Mouse (Mus musculus): ENCODE measurements around the gene Tmem255b. TPM values are rescaled to one million over a fixed set of nuclear protein-coding genes. Genes with fewer than 3 reads are reported as not detected.
A peak's percentile ranks its signal among the peaks of the same experiment; 100 is the strongest.

Gene Tmem255b
- polyA plus RNA-seq, 1 experiment from 2014 or later, result not detected

DNA sequence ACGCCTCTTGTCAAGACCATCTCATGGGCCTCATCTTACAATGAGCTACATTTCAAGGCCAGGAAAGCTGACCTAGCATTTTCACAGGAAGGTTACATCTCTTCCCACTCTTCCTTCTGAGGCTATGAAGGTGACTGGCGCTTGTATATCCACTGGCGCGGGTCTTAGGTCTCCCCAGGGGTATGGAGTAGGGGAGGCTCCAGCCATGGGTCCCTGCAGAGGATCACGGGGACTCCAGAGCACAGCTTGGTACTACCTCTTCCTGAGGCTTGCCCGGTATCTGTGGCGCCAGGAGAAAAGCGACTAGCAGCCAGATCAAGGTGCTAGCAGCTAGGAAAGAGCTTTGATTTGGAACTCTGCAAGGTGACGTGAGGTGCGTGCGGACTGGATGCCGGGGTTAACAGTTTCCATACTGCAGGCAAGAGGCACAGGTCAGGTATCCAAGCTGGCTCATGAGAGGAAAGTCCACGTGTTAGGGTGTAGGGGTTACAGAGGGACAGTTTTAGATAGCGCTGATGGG, 56.6 kb downstream of the Tmem255b start:
- peaks cover 2% of the 10 kb centered on the region; the same call in 1 of the 2 replicates for H3K4me1 ChIP-seq (replicated peaks; ENCODE audit: control insufficient read depth, insufficient read depth, low read length)

DNA sequence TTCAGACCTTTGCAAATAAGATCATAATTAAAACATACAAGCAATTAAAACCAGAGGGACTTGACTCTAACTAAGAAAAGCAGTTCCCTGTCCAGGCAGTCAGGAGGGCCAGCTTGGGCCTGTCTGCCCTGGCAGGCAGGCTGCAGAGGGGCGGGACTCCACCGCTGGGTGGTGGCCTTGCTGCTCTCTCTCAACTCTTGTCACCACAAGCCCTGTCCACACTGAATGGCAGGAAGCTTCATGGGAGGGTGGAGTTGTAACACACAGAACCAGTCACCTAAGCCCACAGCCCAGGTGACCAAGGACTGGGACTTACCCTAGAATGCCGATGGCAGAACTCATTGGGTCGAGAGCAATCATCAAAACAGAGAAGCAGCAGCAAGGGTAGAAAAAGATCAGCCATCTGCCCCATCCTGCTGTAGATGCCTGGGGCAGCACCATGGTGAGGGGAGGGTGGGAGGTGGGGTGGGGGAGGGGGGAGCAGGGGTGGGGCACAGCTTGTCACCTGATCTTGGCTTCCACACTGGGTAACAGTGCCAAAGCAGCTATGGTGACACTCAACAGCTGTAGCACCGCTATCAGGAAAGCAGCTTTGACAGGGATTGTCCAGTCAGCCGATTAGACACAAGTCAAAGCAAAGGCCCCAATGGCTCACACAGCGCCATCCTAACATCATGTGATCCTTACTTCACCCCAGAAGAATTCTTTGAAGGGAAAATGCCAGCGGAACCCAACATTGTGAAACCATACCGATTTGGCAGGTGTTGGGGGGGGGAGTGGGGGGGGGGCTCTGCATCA, 57.4 kb downstream of the Tmem255b start:
- H3K36me3 ChIP-seq (ENCODE audit: control insufficient read depth, insufficient read depth, low read length), result no peaks in the 10 kb centered on the region
- H3K4me3 ChIP-seq (ENCODE audit: low read depth, low read length), result no peak overlapping the region
- ATAC-seq (ENCODE audit: low FRiP score) (0 out of 2 replicates have a peak, but pooled peaks have one; percentile 44), DNase-seq (ENCODE audit: low spot score) (no peak)
- whole genome bisulfite sequencing, result 63% methylated on average over 9 of the region's 9 CpGs
- no peak overlapping the region for H3K9ac ChIP-seq (ENCODE audit: low read depth, low read length)
- no peaks in the 10 kb centered on the region for H3K9me3 ChIP-seq (ENCODE audit: control insufficient read depth, low read length)
- H3K27me3 ChIP-seq (ENCODE audit: control insufficient read depth, insufficient read depth, low read length), result peaks cover 22% of the 10 kb centered on the region
- peaks cover 2% of the 10 kb centered on the region; the same call in 1 of the 2 replicates for H3K4me1 ChIP-seq (replicated peaks; ENCODE audit: control insufficient read depth, insufficient read depth, low read length)
- no peak overlapping the region for H3K4me2 ChIP-seq (replicated peaks; ENCODE audit: low read depth, low read length)
- H3K27ac ChIP-seq (ENCODE audit: low read depth, low read length), result no peak overlapping the region

More for the DNA sequence above, 56.6 kb downstream of the Tmem255b start:
- no peak for ATAC-seq (ENCODE audit: low FRiP score)
- Histone ChIP-seq H3K4me2 (replicated peaks; ENCODE audit: low read depth, low read length) (no peak overlapping the region), H3K36me3 (ENCODE audit: control insufficient read depth, insufficient read depth, low read length) (no peaks in the 10 kb centered on the region), H3K27ac (ENCODE audit: low read depth, low read length) (no peak overlapping the region), H3K27me3 (ENCODE audit: control insufficient read depth, insufficient read depth, low read length) (peaks cover 22% of the 10 kb centered on the region), H3K4me3 (ENCODE audit: low read depth, low read length) (no peak overlapping the region), H3K9me3 (ENCODE audit: control insufficient read depth, low read length) (no peaks in the 10 kb centered on the region), H3K9ac (ENCODE audit: low read depth, low read length) (no peak overlapping the region)
- WGBS, result 87% methylated on average over 14 of the region's 14 CpGs
- DNase-seq (ENCODE audit: low spot score), result no peak

- Histone ChIP-seq H3K4me1 (replicated peaks; ENCODE audit: control insufficient read depth, insufficient read depth, low read length) (peaks cover 2% of the 10 kb centered on the region; the same call in 1 of the 2 replicates), H3K4me3 (ENCODE audit: low read depth, low read length) (no peak overlapping the region), H3K27me3 (ENCODE audit: control insufficient read depth, insufficient read depth, low read length) (peaks cover 22% of the 10 kb centered on the region), H3K27ac (ENCODE audit: low read depth, low read length) (no peak overlapping the region), H3K9ac (ENCODE audit: low read depth, low read length) (no peak overlapping the region), H3K9me3 (ENCODE audit: control insufficient read depth, low read length) (no peaks in the 10 kb centered on the region), H3K36me3 (ENCODE audit: control insufficient read depth, insufficient read depth, low read length) (no peaks in the 10 kb centered on the region), H3K4me2 (replicated peaks; ENCODE audit: low read depth, low read length) (no peak overlapping the region)
- ATAC-seq (ENCODE audit: low FRiP score), result no peak
- 61% methylated on average over 11 of the region's 11 CpGs for WGBS
- peak; percentile 6 for DNase-seq (ENCODE audit: low spot score)
These were observed 58.0 kb downstream of the Tmem255b start for GRCm38 (mm10) chr8:13493011-13493410.

DNA sequence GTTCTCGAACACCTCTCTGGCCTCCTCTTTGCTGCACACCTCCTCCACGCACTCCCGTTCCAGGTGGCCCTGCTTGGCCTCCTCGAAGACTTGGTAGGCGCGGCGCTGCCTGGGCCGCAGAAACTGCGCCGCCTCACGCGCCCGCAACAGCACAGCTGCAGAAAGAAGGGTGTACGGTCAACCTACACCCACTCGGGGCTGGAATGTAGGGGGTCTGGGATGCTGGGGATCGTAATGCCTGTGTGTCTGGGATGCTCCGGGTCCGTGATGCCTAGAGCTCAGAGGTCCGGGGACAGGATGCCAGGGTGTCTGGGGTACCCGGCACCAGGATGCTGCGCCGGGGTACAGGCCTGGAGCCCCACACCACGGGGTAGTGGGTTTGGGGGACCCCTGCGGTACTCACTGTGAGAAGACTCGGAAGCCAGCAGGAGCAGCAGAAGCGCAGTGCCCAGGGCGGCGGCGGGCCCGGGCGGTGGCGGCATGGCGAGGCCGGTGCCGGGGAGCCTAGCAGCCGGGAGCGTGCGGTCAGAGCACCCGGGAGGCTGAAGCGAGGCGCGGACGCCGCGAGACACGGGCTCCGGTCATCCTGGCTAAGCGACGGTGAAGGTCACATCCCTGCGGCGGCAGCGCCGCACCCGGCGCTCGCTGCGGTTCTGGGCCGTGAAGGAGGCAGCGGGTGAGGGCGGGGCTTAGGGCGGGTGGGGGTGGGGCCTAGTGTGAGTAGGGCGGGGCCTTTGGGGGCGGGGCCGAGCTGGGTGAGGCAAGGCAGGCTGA, 59.1 kb downstream of the Tmem255b start, which contains the start of gene Gas6:
Gene Gas6, minus strand, starts transcription at position 633 of the 774 bp plus-strand sequence.
- Histone ChIP-seq H3K4me2 (replicated peaks; ENCODE audit: low read depth, low read length) (peak within 1 kb of the TSS; percentile 89), H3K27me3 (ENCODE audit: control insufficient read depth, insufficient read depth, low read length) (peaks cover 22% of the 10 kb centered on the region), H3K4me3 (ENCODE audit: low read depth, low read length) (peak within 1 kb of the TSS; percentile 57), H3K27ac (ENCODE audit: low read depth, low read length) (no peak within 1 kb of the TSS), H3K9ac (ENCODE audit: low read depth, low read length) (peak within 1 kb of the TSS; percentile 59), H3K4me1 (replicated peaks; ENCODE audit: control insufficient read depth, insufficient read depth, low read length) (peaks cover 2% of the 10 kb centered on the region; the same call in 1 of the 2 replicates), H3K9me3 (ENCODE audit: control insufficient read depth, low read length) (no peaks in the 10 kb centered on the region), H3K36me3 (ENCODE audit: control insufficient read depth, insufficient read depth, low read length) (no peaks in the 10 kb centered on the region)
- 3% methylated on average over 57 of the region's 64 CpGs for WGBS
- DNase-seq (ENCODE audit: low spot score) (peak; percentile 77), ATAC-seq (ENCODE audit: low FRiP score) (peak; percentile 76)

- no peak overlapping the region for H3K4me2 ChIP-seq (replicated peaks; ENCODE audit: low read depth, low read length)
- no peak overlapping the region for H3K9ac ChIP-seq (ENCODE audit: low read depth, low read length)
- H3K36me3 ChIP-seq (ENCODE audit: control insufficient read depth, insufficient read depth, low read length), result no peaks in the 10 kb centered on the region
- H3K27me3 ChIP-seq (ENCODE audit: control insufficient read depth, insufficient read depth, low read length), result no peaks in the 10 kb centered on the region
- H3K27ac ChIP-seq (ENCODE audit: low read depth, low read length), result no peak overlapping the region
- WGBS, result 86% methylated on average over 3 of the region's 3 CpGs
- ATAC-seq (ENCODE audit: low FRiP score), result no peak
- no peak for DNase-seq (ENCODE audit: low spot score)
- H3K4me1 ChIP-seq (replicated peaks; ENCODE audit: control insufficient read depth, insufficient read depth, low read length), result no peaks in the 10 kb centered on the region
- H3K9me3 ChIP-seq (ENCODE audit: control insufficient read depth, low read length), result no peaks in the 10 kb centered on the region
- no peak overlapping the region for H3K4me3 ChIP-seq (ENCODE audit: low read depth, low read length)
These were observed 66.2 kb downstream of the Tmem255b start for GRCm38 (mm10) chr8:13501221-13501620.

DNA sequence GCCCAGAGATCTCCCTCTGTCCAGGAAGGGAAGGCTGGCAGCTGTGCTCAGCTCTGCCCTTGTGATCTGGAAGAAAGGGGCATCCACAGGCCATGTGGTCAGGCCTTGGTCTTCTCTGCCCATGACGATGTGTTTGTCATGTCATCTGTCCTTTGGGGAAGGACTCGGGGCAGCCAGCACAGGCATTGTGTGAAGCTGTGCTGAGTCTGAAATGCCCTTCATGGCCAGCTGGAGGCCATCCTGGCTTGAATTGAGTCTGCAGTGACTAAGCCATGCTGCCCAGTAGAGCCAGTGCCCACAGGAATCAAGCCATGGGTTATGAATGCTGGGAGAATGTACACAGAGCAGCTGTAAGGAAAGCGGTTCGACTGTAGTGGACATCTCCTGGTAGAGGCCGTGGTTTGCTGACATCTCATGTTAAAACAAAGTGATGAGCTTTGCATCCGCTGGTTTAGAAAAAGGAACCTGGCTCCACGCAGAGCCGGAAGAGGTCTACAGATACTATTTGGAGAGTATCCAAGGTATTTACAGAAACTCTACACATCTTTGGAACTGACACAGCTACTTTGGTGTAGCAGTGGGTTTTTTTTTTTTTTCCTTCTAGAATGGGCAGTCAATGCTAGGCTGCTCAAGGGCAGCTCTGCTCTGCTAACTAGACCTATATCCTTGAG, 69.1 kb downstream of the Tmem255b start:
- H3K4me1 ChIP-seq (replicated peaks; ENCODE audit: control insufficient read depth, insufficient read depth, low read length), result no peaks in the 10 kb centered on the region
- no peak overlapping the region for H3K9ac ChIP-seq (ENCODE audit: low read depth, low read length)
- no peak for ATAC-seq (ENCODE audit: low FRiP score)
- no peaks in the 10 kb centered on the region for H3K36me3 ChIP-seq (ENCODE audit: control insufficient read depth, insufficient read depth, low read length)
- H3K4me2 ChIP-seq (replicated peaks; ENCODE audit: low read depth, low read length), result no peak overlapping the region
- H3K27me3 ChIP-seq (ENCODE audit: control insufficient read depth, insufficient read depth, low read length), result no peaks in the 10 kb centered on the region
- H3K4me3 ChIP-seq (ENCODE audit: low read depth, low read length), result no peak overlapping the region
- WGBS, result 87% methylated on average over 8 of the region's 8 CpGs
- H3K9me3 ChIP-seq (ENCODE audit: control insufficient read depth, low read length), result no peaks in the 10 kb centered on the region
- no peak for DNase-seq (ENCODE audit: low spot score)
- no peak overlapping the region for H3K27ac ChIP-seq (ENCODE audit: low read depth, low read length)

- no peaks in the 10 kb centered on the region for H3K4me1 ChIP-seq (replicated peaks; ENCODE audit: control insufficient read depth, insufficient read depth, low read length)
- no peaks in the 10 kb centered on the region for H3K36me3 ChIP-seq (ENCODE audit: control insufficient read depth, insufficient read depth, low read length)
- DNase-seq (ENCODE audit: low spot score) (no peak), ATAC-seq (ENCODE audit: low FRiP score) (no peak)
- no peak overlapping the region for H3K4me3 ChIP-seq (ENCODE audit: low read depth, low read length)
- H3K9me3 ChIP-seq (ENCODE audit: control insufficient read depth, low read length), result no peaks in the 10 kb centered on the region
- H3K27me3 ChIP-seq (ENCODE audit: control insufficient read depth, insufficient read depth, low read length), result no peaks in the 10 kb centered on the region
- no peak overlapping the region for H3K9ac ChIP-seq (ENCODE audit: low read depth, low read length)
- no peak overlapping the region for H3K4me2 ChIP-seq (replicated peaks; ENCODE audit: low read depth, low read length)
- H3K27ac ChIP-seq (ENCODE audit: low read depth, low read length), result no peak overlapping the region
These were observed 70.1 kb downstream of the Tmem255b start for GRCm38 (mm10) chr8:13504894-13505674.

DNA sequence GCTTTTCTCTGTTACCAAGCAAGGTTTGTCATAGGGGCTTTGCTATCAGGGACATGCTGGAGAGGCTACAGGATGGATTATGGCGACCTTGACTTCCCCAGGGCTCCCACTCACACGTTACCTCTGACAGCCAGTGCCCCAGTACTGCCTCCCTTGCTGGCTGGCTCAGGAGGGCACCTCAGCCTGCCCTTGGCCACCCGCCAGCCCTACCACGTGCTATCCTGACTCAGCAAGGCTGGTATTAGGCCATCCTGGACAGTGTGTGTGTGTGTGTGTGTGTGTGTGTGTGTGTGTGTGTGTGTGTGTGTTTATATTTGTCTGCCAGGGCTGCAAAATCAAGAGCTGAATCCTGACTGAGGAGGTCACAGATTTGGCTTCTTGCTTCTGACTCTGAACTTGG, 71.9 kb downstream of the Tmem255b start:
- H3K27me3 ChIP-seq (ENCODE audit: control insufficient read depth, insufficient read depth, low read length), result no peaks in the 10 kb centered on the region
- H3K9me3 ChIP-seq (ENCODE audit: control insufficient read depth, low read length), result no peaks in the 10 kb centered on the region
- ATAC-seq (ENCODE audit: low FRiP score) (no peak), DNase-seq (ENCODE audit: low spot score) (no peak)
- H3K9ac ChIP-seq (ENCODE audit: low read depth, low read length), result no peak overlapping the region
- H3K36me3 ChIP-seq (ENCODE audit: control insufficient read depth, insufficient read depth, low read length), result no peaks in the 10 kb centered on the region
- no peaks in the 10 kb centered on the region for H3K4me1 ChIP-seq (replicated peaks; ENCODE audit: control insufficient read depth, insufficient read depth, low read length)
- H3K27ac ChIP-seq (ENCODE audit: low read depth, low read length), result no peak overlapping the region
- H3K4me3 ChIP-seq (ENCODE audit: low read depth, low read length), result no peak overlapping the region
- 53% methylated on average over 4 of the region's 4 CpGs for WGBS
- no peak overlapping the region for H3K4me2 ChIP-seq (replicated peaks; ENCODE audit: low read depth, low read length)

Data from hindbrain, embryonic 11.5 days (tissue).